Mouse (Mus musculus) intestine, postnatal 0 days (tissue): ENCODE data around the gene Msx2. TPM values are rescaled to one million over a fixed set of nuclear protein-coding genes. Genes with fewer than 3 reads are reported as not detected.

Experiments used
- ATAC-seq: fragments of 200-750 bp; cut with Nextera tagmentation; 2 replicates; pipeline ENCODE4 v1.8.0; 2017; ENCODE audit warnings: mild to moderate bottlenecking, moderate TSS enrichment, moderate library complexity
- H3K27ac ChIP-seq: fragments of 300-500 bp; sonication (generic); 2 replicates; pipeline ENCODE4 v1.5.1; 2014; ENCODE audit warnings: mild to moderate bottlenecking, low read depth, low read length, moderate library complexity
- H3K27me3 ChIP-seq: fragments of 300-500 bp; sonication (generic); replicated peaks from 2 replicates; pipeline ENCODE4 v1.6.1; 2014; ENCODE audit warnings: low read length, mixed read lengths; ENCODE audit not compliant: control insufficient read depth, insufficient read depth
- H3K36me3 ChIP-seq: fragments of 300-500 bp; sonication (generic); 2 replicates; pipeline ENCODE4 v1.6.1; 2014; ENCODE audit warnings: mild to moderate bottlenecking, moderate library complexity; ENCODE audit not compliant: control insufficient read depth, insufficient read depth
- H3K4me1 ChIP-seq: fragments of 300-500 bp; sonication (generic); replicated peaks from 2 replicates; pipeline ENCODE4 v1.6.1; 2014; ENCODE audit warnings: antibody characterized with exemption, low read length, mixed read lengths; ENCODE audit not compliant: control insufficient read depth, insufficient read depth
- H3K4me2 ChIP-seq: fragments of 300-500 bp; sonication (generic); replicated peaks from 2 replicates; pipeline ENCODE4 v1.6.1; 2014; ENCODE audit warnings: low read depth, mild to moderate bottlenecking, moderate library complexity
- H3K4me3 ChIP-seq: fragments of 300-500 bp; sonication (generic); 2 replicates; pipeline ENCODE4 v1.5.1; 2014; ENCODE audit warnings: low read depth, low read length
- H3K9ac ChIP-seq: fragments of 300-500 bp; sonication (generic); 2 replicates; pipeline ENCODE4 v1.6.1; 2014; ENCODE audit warnings: mild to moderate bottlenecking, low read depth, low read length
- H3K9me3 ChIP-seq: fragments of 300-500 bp; sonication (generic); 2 replicates; pipeline ENCODE4 v1.6.1; 2016; ENCODE audit warnings: mixed run types; ENCODE audit not compliant: control insufficient read depth
- CTCF ChIP-seq: sonication (generic); IDR thresholded peaks from 2 replicates; pipeline ENCODE4 v1.5.1; 2016; ENCODE audit warnings: low read depth, mild to moderate bottlenecking, control low read depth, antibody characterized with exemption, moderate library complexity
- WGBS: fragments of 180-500 bp; shearing (Covaris S2); extraction: QIAGEN DNeasy Blood & Tissue Kit; methylation state at CpG from one replicate; pipeline ENCODE4 v1.1.7; 2014; 5-methylcytosine and 5-hydroxymethylcytosine counted together
- polyA plus RNA-seq: library from polyadenylated mRNA; unstranded; fragments of >200 nt; fragmentation: Nextera tagmentation; extraction: Ambion mirVana; gene quantifications from 2 replicates; pipeline ENCODE4 v1.2.1, GENCODE M21; 2015

Gene Msx2
- polyA plus RNA-seq, 1 experiment from 2014 or later: not detected

DNA sequence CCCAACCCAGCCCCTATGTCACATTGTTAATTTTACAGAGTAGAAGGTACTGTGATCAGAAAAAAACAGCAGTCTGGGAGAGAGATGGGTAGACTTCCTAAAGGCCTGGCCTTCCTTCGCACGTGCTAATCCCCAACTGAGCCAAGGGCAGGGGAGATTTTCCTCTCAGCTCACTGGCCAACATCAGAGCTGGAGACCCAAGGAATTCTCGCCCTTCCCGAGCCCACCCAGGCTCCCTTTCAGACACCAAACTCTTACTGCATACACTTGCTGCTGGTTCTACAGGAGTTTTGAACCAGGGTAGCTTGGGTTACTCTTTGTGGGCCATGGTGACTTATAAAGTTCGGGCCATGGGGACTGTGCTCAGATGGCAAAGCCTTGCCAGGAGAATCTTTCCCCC, 3.1 kb downstream of the Msx2 start:
- Histone ChIP-seq H3K4me2 (no peak overlapping the region), H3K27ac (no peak overlapping the region), H3K27me3 (peaks cover 89% of the 10 kb centered on the region), H3K4me3 (no peak overlapping the region), H3K4me1 (no peaks in the 10 kb centered on the region), H3K9me3 (no peaks in the 10 kb centered on the region), H3K9ac (no peak overlapping the region), H3K36me3 (no peaks in the 10 kb centered on the region)
- TF ChIP-seq CTCF: no peak
- 65% methylated on average over 5 of the region's 5 CpGs for WGBS
- ATAC-seq: no peak

- WGBS: 61% methylated on average over 14 of the region's 14 CpGs
- TF ChIP-seq CTCF: no peak
- ATAC-seq: no peak
- Histone ChIP-seq H3K9ac (no peak overlapping the region), H3K36me3 (no peaks in the 10 kb centered on the region), H3K4me2 (no peak overlapping the region), H3K27ac (no peak overlapping the region), H3K9me3 (no peaks in the 10 kb centered on the region), H3K27me3 (peaks cover 90% of the 10 kb centered on the region), H3K4me1 (no peaks in the 10 kb centered on the region), H3K4me3 (no peak overlapping the region)
These were observed 4.7 kb downstream of the Msx2 start for GRCm38 (mm10) chr13:53468171-53468570.

DNA sequence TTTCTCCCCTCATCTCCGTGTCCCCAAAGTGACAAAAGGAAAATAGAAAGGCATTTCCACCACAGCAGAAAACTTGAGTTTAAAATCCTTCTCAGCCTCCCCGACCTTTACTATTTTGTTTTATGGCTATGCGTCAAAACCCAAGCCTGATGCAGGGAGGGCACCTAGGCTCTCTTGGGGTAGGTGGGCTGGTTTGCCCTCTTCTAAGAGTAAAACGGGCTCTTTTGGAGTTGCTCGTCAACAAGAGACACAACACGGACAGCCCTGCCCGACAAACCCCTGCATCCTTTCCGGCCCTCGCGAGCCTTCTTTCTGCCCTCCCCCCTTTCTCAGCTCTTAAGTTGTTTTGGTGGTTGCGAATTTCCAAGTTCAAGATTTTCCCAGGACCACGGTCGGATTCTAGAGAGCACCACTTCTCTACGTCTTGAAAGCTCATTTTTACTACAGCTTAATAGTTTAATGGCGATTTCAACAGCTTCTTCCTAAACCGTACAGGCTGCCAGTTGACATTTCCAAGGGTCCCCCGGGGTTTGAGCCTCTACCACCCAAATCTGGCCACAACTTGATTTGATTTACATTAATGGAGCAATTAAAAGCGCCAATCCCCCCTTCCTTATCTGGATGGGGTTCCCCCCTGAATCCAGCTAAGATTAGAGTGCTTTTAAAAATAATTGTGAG, 6.5 kb downstream of the Msx2 start:
- no peaks in the 10 kb centered on the region for H3K9me3 ChIP-seq
- peaks cover 90% of the 10 kb centered on the region for H3K27me3 ChIP-seq
- WGBS: 25% methylated on average over 18 of the region's 18 CpGs
- H3K4me2 ChIP-seq: no peak overlapping the region
- H3K4me1 ChIP-seq: no peaks in the 10 kb centered on the region; the same call in 1 of the 2 replicates
- no peak overlapping the region for H3K9ac ChIP-seq
- TF ChIP-seq CTCF: no peak
- H3K27ac ChIP-seq: no peak overlapping the region
- H3K4me3 ChIP-seq: no peak overlapping the region
- H3K36me3 ChIP-seq: no peaks in the 10 kb centered on the region
- ATAC-seq: no peak

DNA sequence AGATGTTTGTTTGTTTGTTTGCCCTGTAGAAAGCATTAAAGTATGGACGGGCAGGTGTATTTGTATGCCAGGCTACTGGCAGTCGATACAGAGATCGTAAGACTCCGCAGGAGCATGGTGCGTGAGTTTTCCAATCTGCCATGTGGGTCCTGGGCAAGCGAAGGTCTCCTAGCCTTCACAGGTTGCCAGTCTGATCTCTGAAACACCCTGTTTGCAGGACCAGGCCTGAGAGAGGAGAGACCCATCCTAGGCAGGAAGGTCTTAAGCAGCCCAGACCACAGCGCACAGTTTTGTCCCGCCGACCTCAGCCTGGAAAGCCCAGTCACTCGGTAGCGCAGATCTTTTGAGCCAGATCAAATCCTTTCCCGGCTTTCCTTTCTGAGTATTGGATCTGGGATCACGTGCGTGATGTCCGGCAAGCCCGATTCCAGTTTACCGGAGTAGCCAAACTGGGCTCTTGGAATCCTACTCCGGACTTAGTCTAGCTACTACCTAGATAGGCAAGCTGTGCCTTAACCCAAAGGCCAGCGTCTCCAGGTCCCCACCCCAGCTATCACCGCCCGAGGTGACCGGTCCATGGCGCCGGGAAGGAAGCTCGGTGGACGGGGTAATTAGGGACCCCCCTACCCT, 7.6 kb downstream of the Msx2 start:
- no peaks in the 10 kb centered on the region for H3K36me3 ChIP-seq
- no peak for ATAC-seq
- no peak overlapping the region for H3K27ac ChIP-seq
- H3K9ac ChIP-seq: no peak overlapping the region
- no peak overlapping the region for H3K4me2 ChIP-seq
- H3K4me3 ChIP-seq: no peak overlapping the region
- no peaks in the 10 kb centered on the region; the same call in 1 of the 2 replicates for H3K4me1 ChIP-seq
- no peak for TF ChIP-seq CTCF
- H3K9me3 ChIP-seq: no peaks in the 10 kb centered on the region
- 19% methylated on average over 26 of the region's 26 CpGs for whole genome bisulfite sequencing
- peaks cover 90% of the 10 kb centered on the region for H3K27me3 ChIP-seq

- Histone ChIP-seq H3K4me1 (no peaks in the 10 kb centered on the region; the same call in 1 of the 2 replicates), H3K9me3 (no peaks in the 10 kb centered on the region), H3K4me3 (no peak overlapping the region), H3K9ac (no peak overlapping the region), H3K27me3 (peaks cover 84% of the 10 kb centered on the region), H3K27ac (no peak overlapping the region), H3K4me2 (no peak overlapping the region), H3K36me3 (no peaks in the 10 kb centered on the region)
- 23% methylated on average over 21 of the region's 21 CpGs for WGBS
- ATAC-seq: no peak
- TF ChIP-seq CTCF: no peak
These were observed 8.4 kb downstream of the Msx2 start for GRCm38 (mm10) chr13:53464441-53465001.

DNA sequence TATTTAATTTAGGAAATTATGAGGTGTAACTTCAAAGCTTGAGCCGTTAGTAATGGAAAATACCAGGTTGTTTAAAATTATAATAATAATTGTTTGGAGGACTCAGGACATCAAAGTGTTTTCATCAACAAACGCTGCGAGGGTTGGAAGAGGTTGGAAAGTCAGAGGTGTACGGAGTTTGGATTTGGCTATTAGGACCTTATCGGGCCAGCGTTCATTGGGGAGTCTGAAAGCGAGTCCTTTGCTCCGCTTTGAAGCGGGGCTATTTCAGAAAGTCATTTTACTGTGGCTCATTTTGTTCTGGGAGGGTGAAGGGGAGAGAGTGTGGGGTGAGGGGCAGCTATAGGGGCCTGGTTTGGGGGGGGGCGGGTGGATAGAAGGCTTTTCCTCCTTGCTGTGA, 8.9 kb downstream of the Msx2 start:
- Histone ChIP-seq H3K27ac (no peak overlapping the region), H3K27me3 (peaks cover 79% of the 10 kb centered on the region), H3K36me3 (no peaks in the 10 kb centered on the region), H3K4me3 (no peak overlapping the region), H3K4me2 (no peak overlapping the region), H3K9me3 (no peaks in the 10 kb centered on the region), H3K4me1 (no peaks in the 10 kb centered on the region; the same call in 1 of the 2 replicates), H3K9ac (no peak overlapping the region)
- TF ChIP-seq CTCF: no peak
- WGBS: 30% methylated on average over 10 of the region's 10 CpGs
- ATAC-seq: no peak
